Mouse (Mus musculus) heart, adult 2 months (tissue): ENCODE measurements around the gene Itpr1.

Experiments used
- CTCF ChIP-seq: fragments of 200-600 bp; IDR thresholded peaks from 2 replicates; pipeline ENCODE4 v1.8.1; 2022; ENCODE audit warnings: antibody characterized with exemption, mild to moderate bottlenecking, moderate library complexity
- EP300 ChIP-seq: fragments of 200-500 bp; IDR thresholded peaks from 2 replicates; pipeline ENCODE4 v1.6.1; 2011; ENCODE audit warnings: low read depth, low read length, control low read depth; ENCODE audit not compliant: insufficient read depth
- POLR2A ChIP-seq: fragments of 200-500 bp; IDR thresholded peaks from 2 replicates; pipeline ENCODE4 v1.6.1; 2011; ENCODE audit warnings: mild to moderate bottlenecking, low read depth, low read length, control low read depth; ENCODE audit not compliant: insufficient read depth

- TF ChIP-seq CTCF (no peak), POLR2A (no peak), EP300 (no peak)
Observed at GRCm38 (mm10) chr6:108217987-108218386, 5.1 kb downstream of the Itpr1 start.
